Mouse (Mus musculus) hindbrain, embryonic 11.5 days (tissue): ENCODE data around the gene Fbxw10. TPM values are rescaled to one million over a fixed set of nuclear protein-coding genes. Genes with fewer than 3 reads are reported as not detected.

Experiments
- ATAC-seq: fragments of 200-750 bp; cut with Nextera tagmentation; 2 replicates; pipeline ENCODE4 v1.8.0; 2017; ENCODE audit warnings: mild to moderate bottlenecking, moderate TSS enrichment, moderate library complexity; ENCODE audit not compliant: low FRiP score
- DNase-seq: peaks from one replicate; pipeline ENCODE4 v3.0.0-alpha.2; 2015; ENCODE audit warnings: low spot score
- H3K27ac ChIP-seq: fragments of 300-500 bp; sonication (generic); 2 replicates; pipeline ENCODE4 v1.5.1; 2014; ENCODE audit warnings: mild to moderate bottlenecking, low read depth, low read length
- H3K27me3 ChIP-seq: fragments of 300-500 bp; sonication (generic); 2 replicates; pipeline ENCODE4 v1.6.1; 2014; ENCODE audit warnings: mild to moderate bottlenecking, low read length, moderate library complexity, mixed read lengths; ENCODE audit not compliant: control insufficient read depth, insufficient read depth
- H3K36me3 ChIP-seq: fragments of 300-500 bp; sonication (generic); 2 replicates; pipeline ENCODE4 v1.6.1; 2014; ENCODE audit warnings: mild to moderate bottlenecking, low read length, moderate library complexity, mixed read lengths; ENCODE audit not compliant: control insufficient read depth, insufficient read depth
- H3K4me1 ChIP-seq: fragments of 300-500 bp; sonication (generic); replicated peaks from 2 replicates; pipeline ENCODE4 v1.6.1; 2014; ENCODE audit warnings: low read length, mixed read lengths; ENCODE audit not compliant: control insufficient read depth, insufficient read depth
- H3K4me2 ChIP-seq: fragments of 300-500 bp; sonication (generic); replicated peaks from 2 replicates; pipeline ENCODE4 v1.6.1; 2014; ENCODE audit warnings: mild to moderate bottlenecking, low read depth, low read length
- H3K4me3 ChIP-seq: fragments of 300-500 bp; sonication (generic); 2 replicates; pipeline ENCODE4 v1.5.1; 2014; ENCODE audit warnings: low read depth, low read length
- H3K9ac ChIP-seq: fragments of 300-500 bp; sonication (generic); 2 replicates; pipeline ENCODE4 v1.6.1; 2014; ENCODE audit warnings: low read depth, low read length
- H3K9me3 ChIP-seq: fragments of 300-500 bp; sonication (generic); 2 replicates; pipeline ENCODE4 v1.6.1; 2016; ENCODE audit warnings: low read length; ENCODE audit not compliant: control insufficient read depth
- WGBS: fragments of 180-500 bp; shearing (Covaris S2); extraction: QIAGEN DNeasy Blood & Tissue Kit; methylation state at CpG from one replicate; pipeline ENCODE4 v1.1.7; 2014; 5-methylcytosine and 5-hydroxymethylcytosine counted together
- polyA plus RNA-seq: library from polyadenylated mRNA; unstranded; fragments of >200 nt; fragmentation: Nextera tagmentation; extraction: Ambion mirVana; gene quantifications from 2 replicates; pipeline ENCODE4 v1.2.1, GENCODE M21; 2014

The Fbxw10 gene
- polyA plus RNA-seq, 1 experiment from 2014 or later, result 0.65 TPM

GRCm38 (mm10) chr11:62853334-62853733 lies 6.5 kb downstream of the Fbxw10 start:
- Histone ChIP-seq H3K4me3 (no peak overlapping the region), H3K4me1 (no peaks in the 10 kb centered on the region), H3K9me3 (no peaks in the 10 kb centered on the region), H3K4me2 (no peak overlapping the region), H3K9ac (no peak overlapping the region), H3K36me3 (no peaks in the 10 kb centered on the region), H3K27me3 (no peaks in the 10 kb centered on the region), H3K27ac (no peak overlapping the region)
- 86% methylated on average over 6 of the region's 6 CpGs for WGBS
- DNase-seq (no peak), ATAC-seq (no peak)

DNA sequence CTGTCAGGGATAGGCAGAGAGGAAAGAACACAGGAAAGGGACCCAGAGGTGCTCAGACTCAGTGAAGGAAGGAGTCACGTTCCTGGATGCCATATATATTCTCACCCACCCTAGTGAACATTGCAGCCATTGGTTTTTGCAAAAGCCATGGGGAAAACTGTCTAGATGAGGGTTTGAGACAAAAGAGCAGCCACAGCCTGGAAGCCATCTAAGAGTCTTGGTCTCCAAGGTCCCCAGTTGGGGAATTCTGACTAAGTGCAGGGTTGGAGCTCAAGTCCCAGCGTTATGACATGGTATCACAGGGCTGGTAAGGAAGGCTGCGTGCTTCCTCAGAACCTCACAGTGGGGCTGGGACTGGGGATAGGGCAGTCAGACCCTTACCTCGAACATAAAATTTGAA lies 18.7 kb downstream of the Fbxw10 start:
- H3K9ac ChIP-seq, result no peak overlapping the region
- ATAC-seq (no peak), DNase-seq (no peak)
- WGBS, result 79% methylated on average over 4 of the region's 4 CpGs
- H3K36me3 ChIP-seq, result no peaks in the 10 kb centered on the region
- no peak overlapping the region for H3K4me2 ChIP-seq
- H3K27ac ChIP-seq, result no peak overlapping the region
- no peaks in the 10 kb centered on the region for H3K9me3 ChIP-seq
- H3K4me3 ChIP-seq, result no peak overlapping the region
- H3K27me3 ChIP-seq, result no peaks in the 10 kb centered on the region
- no peaks in the 10 kb centered on the region for H3K4me1 ChIP-seq

GRCm38 (mm10) chr11:62866685-62867084 lies 19.8 kb downstream of the Fbxw10 start:
- DNase-seq (no peak), ATAC-seq (no peak)
- H3K27ac ChIP-seq, result no peak overlapping the region
- no peak overlapping the region for H3K4me2 ChIP-seq
- no peak overlapping the region for H3K4me3 ChIP-seq
- H3K9me3 ChIP-seq, result no peaks in the 10 kb centered on the region
- no peaks in the 10 kb centered on the region for H3K36me3 ChIP-seq
- H3K27me3 ChIP-seq, result no peaks in the 10 kb centered on the region
- H3K4me1 ChIP-seq, result no peaks in the 10 kb centered on the region
- whole genome bisulfite sequencing, result 81% methylated on average over 7 of the region's 7 CpGs
- H3K9ac ChIP-seq, result no peak overlapping the region

GRCm38 (mm10) chr11:62869201-62869600 lies 22.3 kb downstream of the Fbxw10 start:
- Histone ChIP-seq H3K27ac (no peak overlapping the region), H3K27me3 (no peaks in the 10 kb centered on the region), H3K4me3 (no peak overlapping the region), H3K9me3 (no peaks in the 10 kb centered on the region), H3K9ac (no peak overlapping the region), H3K4me1 (no peaks in the 10 kb centered on the region), H3K36me3 (no peaks in the 10 kb centered on the region), H3K4me2 (no peak overlapping the region)
- no peak for ATAC-seq
- WGBS, result 88% methylated on average over 5 of the region's 5 CpGs
- DNase-seq, result no peak

DNA sequence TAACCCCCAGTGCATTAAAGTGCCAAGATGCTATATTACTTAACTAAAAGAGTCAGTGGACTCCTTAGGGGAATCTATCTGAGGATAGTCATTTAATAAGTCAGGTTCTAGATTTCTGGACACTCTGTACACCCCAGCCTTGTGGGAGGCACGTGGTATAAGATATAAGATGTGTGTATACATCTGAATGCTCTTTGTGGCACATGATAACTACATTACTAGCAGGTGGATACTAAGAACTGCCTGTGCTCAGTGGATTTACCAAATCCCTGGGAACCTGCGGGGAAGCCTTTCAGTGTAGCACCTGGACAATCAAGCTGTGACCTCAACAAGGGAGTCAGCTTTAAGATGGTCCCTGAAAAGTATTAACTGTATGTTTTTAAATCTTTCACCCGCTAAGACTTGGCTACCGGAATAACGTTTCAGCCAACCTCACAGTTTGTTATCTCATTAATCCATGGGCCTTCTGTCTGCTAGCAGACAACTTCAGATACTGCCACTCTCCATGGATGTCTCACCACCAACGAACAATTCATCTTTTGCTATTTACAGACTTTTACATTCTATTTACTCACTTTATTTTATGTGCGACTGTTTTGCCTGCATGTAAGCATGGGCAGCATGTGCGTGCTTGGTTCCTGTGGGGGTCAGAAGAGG lies 23.0 kb downstream of the Fbxw10 start:
- H3K4me1 ChIP-seq, result no peaks in the 10 kb centered on the region
- no peak overlapping the region for H3K9ac ChIP-seq
- H3K27ac ChIP-seq, result no peak overlapping the region
- 89% methylated on average over 8 of the region's 8 CpGs for WGBS
- H3K4me3 ChIP-seq, result no peak overlapping the region
- no peak overlapping the region for H3K4me2 ChIP-seq
- H3K9me3 ChIP-seq, result no peaks in the 10 kb centered on the region
- no peaks in the 10 kb centered on the region for H3K27me3 ChIP-seq
- H3K36me3 ChIP-seq, result no peaks in the 10 kb centered on the region
- ATAC-seq, result no peak
- no peak for DNase-seq

GRCm38 (mm10) chr11:62873479-62873878 lies 26.6 kb downstream of the Fbxw10 start:
- Histone ChIP-seq H3K4me1 (no peaks in the 10 kb centered on the region), H3K4me2 (no peak overlapping the region), H3K27ac (no peak overlapping the region), H3K36me3 (no peaks in the 10 kb centered on the region), H3K9ac (no peak overlapping the region), H3K9me3 (no peaks in the 10 kb centered on the region), H3K4me3 (no peak overlapping the region), H3K27me3 (no peaks in the 10 kb centered on the region)
- WGBS, result 80% methylated on average over 9 of the region's 9 CpGs
- DNase-seq (no peak), ATAC-seq (no peak)

DNA sequence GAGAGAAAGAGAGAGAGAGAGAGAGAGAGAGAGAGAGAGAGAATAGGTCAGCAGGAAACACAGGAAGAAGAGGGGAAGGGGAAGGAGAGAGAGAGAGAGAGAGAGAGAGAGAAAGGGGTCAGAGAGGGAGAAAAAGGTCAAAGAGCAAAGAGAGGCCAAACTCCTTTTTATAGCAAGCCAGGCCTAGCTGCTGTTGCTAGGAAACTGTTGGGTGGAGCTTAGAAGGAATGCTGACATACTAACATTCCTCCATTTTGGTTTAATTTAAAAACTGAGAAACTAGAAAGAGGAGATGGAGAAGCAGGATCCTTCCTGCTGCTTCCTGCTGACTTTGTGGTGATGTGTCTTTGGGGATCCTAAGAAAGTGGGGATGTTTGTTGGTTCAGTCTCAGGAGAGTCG lies 28.8 kb downstream of the Fbxw10 start:
- WGBS, result 77% methylated on average over 1 of the region's 1 CpGs
- ATAC-seq, result no peak
- H3K27me3 ChIP-seq, result no peaks in the 10 kb centered on the region

GRCm38 (mm10) chr11:62876445-62876844 lies 29.6 kb downstream of the Fbxw10 start:
- Histone ChIP-seq H3K9me3 (no peaks in the 10 kb centered on the region), H3K27me3 (no peaks in the 10 kb centered on the region), H3K4me1 (no peaks in the 10 kb centered on the region), H3K4me3 (no peak overlapping the region), H3K36me3 (no peaks in the 10 kb centered on the region), H3K27ac (no peak overlapping the region), H3K9ac (no peak overlapping the region), H3K4me2 (no peak overlapping the region)
- 88% methylated on average over 4 of the region's 4 CpGs for WGBS
- no peak for ATAC-seq
- DNase-seq, result no peak

More for the DNA sequence above, 28.8 kb downstream of the Fbxw10 start:
- Histone ChIP-seq H3K9ac (no peak overlapping the region), H3K36me3 (no peaks in the 10 kb centered on the region), H3K9me3 (no peaks in the 10 kb centered on the region), H3K4me2 (no peak overlapping the region), H3K27ac (no peak overlapping the region), H3K4me1 (no peaks in the 10 kb centered on the region), H3K4me3 (no peak overlapping the region)
- DNase-seq, result no peak

- no peak for DNase-seq
- no peaks in the 10 kb centered on the region for H3K4me1 ChIP-seq
- H3K27me3 ChIP-seq, result no peaks in the 10 kb centered on the region
- H3K4me2 ChIP-seq, result no peak overlapping the region
- 97% methylated on average over 1 of the region's 1 CpGs for WGBS
- no peak overlapping the region for H3K4me3 ChIP-seq
- H3K36me3 ChIP-seq, result no peaks in the 10 kb centered on the region
- ATAC-seq, result no peak
- no peak overlapping the region for H3K27ac ChIP-seq
- no peak overlapping the region for H3K9ac ChIP-seq
- no peaks in the 10 kb centered on the region for H3K9me3 ChIP-seq
These were observed 30.5 kb downstream of the Fbxw10 start for GRCm38 (mm10) chr11:62877391-62877790.
